Mouse (Mus musculus): ENCODE data around the gene Olfr591.

DNA sequence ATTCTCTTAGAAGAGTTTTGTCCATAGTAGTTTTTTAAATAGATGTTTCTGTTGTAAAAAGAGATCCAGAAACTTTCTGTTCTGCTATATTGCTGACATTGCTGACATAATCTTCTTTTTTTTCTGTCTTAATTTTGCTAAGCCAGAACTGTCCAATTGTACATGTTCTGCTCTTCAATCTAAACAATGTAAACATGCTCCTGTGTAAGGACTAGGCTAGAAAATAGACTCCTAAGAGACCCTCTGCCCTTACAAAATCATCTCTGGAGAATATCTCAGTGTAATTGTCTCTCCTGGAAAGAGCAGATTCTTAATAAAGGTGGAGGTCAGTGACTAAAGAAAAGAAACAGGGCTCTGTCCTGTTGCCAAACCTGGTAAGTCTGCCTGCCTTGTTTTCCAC lies 38.6 kb upstream of the Olfr591 start, which contains the start of gene Olfr594:
- no peak for TF ChIP-seq CTCF (IDR thresholded peaks at IDR 0.05; ENCODE audit: control insufficient read depth, insufficient read depth, insufficient replicate concordance, low read depth, low read length)
- TF ChIP-seq POLR2A (IDR thresholded peaks at IDR 0.05; ENCODE audit: control insufficient read depth, low read depth, low read length) = no peak

Data from testis, adult 2 months (tissue).